Mouse (Mus musculus) embryonic fibroblast, embryonic 13.5 days (primary cell): ENCODE data around the gene Ttll3. TPM values are rescaled to one million over a fixed set of nuclear protein-coding genes. Genes with fewer than 3 reads are reported as not detected.

Source experiments
- H3K27ac ChIP-seq: 2 replicates; pipeline ENCODE4 v1.5.1; 2012; ENCODE audit warnings: low read length, control low read depth, inconsistent platforms; ENCODE audit not compliant: insufficient read depth
- H3K4me1 ChIP-seq: 2 replicates; pipeline ENCODE4 v1.6.1; 2011; ENCODE audit warnings: low read length; ENCODE audit not compliant: control insufficient read depth, insufficient read depth
- H3K4me3 ChIP-seq: 2 replicates; pipeline ENCODE4 v1.5.1; 2011; ENCODE audit warnings: mild to moderate bottlenecking, control low read depth, low read length; ENCODE audit not compliant: insufficient read depth
- CTCF ChIP-seq: IDR thresholded peaks from 2 replicates; pipeline ENCODE4 v1.5.1; 2011; ENCODE audit warnings: mild to moderate bottlenecking, control low read depth, low read length, moderate library complexity, borderline replicate concordance; ENCODE audit not compliant: insufficient read depth
- POLR2A ChIP-seq: IDR thresholded peaks from 2 replicates; pipeline ENCODE4 v1.6.1; 2011; ENCODE audit warnings: low read depth, mild to moderate bottlenecking, control low read depth, low read length, moderate library complexity
- polyA plus RNA-seq: library from polyadenylated mRNA; stranded (reverse); fragments of >200 nt; gene quantifications from 2 replicates; pipeline ENCODE4 v1.2.4, GENCODE M21; 2011; ENCODE audit warnings: low read depth; ENCODE audit not compliant: missing spikeins, insufficient read length

The Ttll3 gene
- polyA plus RNA-seq = 6.6 and 7.7 TPM in 2 replicates

DNA sequence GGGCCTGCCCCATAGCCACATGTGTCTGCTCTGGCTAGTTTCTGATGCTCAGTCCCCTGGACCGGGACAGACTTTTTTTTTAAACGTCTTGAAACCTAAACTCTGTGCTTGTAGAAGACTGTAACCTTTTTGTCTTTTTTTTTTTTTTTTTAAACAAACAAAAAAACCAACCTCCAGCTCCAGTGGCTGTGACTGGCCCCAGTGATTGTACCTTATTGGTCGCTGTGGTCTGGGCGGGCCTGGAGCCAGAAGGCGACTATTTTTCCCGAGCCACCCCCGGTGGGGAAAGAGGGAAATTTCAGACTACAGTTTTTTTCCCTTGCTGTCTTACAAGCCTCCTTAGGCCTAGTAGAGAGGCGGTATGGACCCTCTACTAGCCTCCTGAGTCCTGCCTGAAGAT lies at the start of gene Ttll3:
Ttll3 (plus strand) TSS at position 301 of the 400 bp plus-strand sequence.
- Histone ChIP-seq H3K27ac (no peak within 1 kb of the TSS), H3K4me3 (no peak within 1 kb of the TSS), H3K4me1 (no peaks in the 10 kb centered on the region; the same call in 1 of the 2 replicates)
- TF ChIP-seq POLR2A = no peak
- no peak for TF ChIP-seq CTCF

DNA sequence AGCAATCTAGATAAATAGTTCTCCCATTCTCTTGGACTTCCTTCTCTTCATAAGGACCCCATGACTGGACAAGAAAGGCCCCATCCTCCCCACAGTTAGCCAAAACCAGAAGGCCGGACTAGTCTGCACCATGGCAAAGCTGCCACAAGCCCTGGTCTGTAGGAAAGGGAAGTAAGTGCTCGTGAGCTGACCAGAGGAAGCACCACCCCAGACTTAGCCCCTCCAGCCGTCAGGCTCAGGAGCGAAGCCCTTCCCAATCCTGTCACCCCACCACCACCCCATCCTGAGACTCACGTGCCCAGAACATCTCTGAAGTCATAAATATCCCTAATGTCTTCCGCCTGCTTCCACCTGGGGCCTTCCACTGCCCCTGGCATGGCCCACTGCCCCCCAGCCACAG lies 47.5 kb upstream of the Ttll3 start:
- no peak overlapping the region for H3K27ac ChIP-seq
- TF ChIP-seq POLR2A (no peak), CTCF (no peak)
- H3K4me1 ChIP-seq = peaks cover 10% of the 10 kb centered on the region
- H3K4me3 ChIP-seq = no peak overlapping the region

DNA sequence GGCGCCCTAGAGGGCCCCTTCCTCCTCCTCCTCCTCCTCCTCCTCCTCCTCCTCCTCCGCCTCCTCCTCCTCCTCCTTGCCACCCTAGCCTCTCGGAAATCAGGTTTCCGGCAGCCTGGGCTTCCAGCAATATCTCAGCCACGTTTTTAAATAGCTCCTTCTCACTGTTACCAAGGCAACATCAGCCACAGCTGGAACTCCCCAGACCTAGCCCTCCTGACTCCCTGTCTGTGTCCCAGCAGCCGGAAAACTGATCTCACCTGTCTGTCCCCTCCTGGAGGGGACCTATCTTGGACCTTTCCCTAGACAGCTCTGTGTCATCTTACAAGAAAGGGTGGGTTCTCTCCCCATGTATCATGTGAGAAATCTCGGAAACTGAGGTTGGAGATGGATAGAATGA lies 46.8 kb upstream of the Ttll3 start:
- TF ChIP-seq POLR2A (no peak), CTCF (no peak)
- Histone ChIP-seq H3K27ac (no peak overlapping the region), H3K4me1 (peaks cover 10% of the 10 kb centered on the region), H3K4me3 (peak overlapping the region; percentile 58)

DNA sequence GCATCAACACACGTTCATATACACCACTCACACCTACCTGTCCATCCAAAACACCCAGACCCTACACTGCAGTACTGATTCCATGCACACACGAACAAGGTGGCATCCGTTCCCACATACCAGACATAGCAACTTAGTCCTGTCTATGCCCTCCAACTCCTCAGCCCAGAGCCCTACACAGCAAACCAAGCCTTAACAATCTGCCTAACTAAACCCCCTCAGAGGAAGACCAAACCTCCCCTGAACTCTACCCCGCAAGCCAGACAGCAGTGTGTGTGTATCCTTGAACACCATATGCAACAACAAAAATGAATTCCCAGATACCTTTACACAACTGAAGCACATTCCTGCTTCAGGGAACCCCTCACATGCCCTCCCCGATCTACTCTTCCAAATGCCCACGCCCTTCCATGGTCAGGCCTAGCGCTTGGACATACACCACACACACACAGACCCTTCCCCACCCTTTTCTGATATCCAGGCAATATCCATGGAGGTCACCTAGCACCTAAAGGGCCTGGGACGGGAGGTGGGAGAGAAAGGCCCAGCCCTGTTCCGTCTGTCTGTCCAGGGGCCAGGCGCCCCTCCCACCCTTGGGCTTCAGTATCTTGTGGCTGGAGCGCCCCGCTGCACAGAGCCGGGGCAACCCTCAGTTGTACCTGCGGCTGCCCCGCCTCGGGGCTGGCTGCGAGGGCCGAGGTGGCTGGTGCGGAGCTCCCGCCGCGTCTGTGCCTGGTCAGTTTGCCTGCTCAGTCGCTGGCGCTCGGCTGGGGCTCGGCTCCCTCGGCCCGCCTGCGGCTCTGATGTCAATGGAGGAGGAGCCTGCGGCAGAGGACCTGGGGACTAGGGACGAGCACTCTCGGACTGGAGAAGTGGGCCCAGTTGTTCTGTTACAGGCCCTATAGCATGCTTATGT lies 45.6 kb upstream of the Ttll3 start, which contains the start of gene Camk1:
Camk1 (minus strand) TSS at position 808 of the 916 bp plus-strand sequence.
- TF ChIP-seq CTCF (no peak), POLR2A (peak; percentile 92)
- Histone ChIP-seq H3K4me3 (peak within 1 kb of the TSS; percentile 58), H3K27ac (no peak within 1 kb of the TSS), H3K4me1 (peaks cover 10% of the 10 kb centered on the region)

DNA sequence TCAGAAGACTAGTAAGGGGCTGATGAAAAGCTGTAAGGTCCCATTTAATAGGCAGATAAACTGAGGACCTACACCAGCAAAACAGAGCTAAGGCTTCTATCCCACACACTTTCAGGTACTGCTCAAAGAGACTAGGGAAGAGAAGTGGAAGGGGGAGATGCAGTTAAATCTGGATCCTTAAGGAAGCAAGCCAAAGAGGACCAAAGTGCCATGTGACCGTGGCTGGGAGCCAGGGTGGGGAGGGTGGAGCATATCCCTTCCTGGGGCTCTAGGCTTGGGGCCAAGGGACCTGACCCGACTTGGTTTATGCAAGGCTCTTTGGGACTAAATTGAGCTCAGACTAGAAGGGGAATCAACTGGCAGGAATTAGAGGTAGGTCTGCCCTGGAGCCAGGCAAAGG lies 44.7 kb upstream of the Ttll3 start:
- no peak for TF ChIP-seq CTCF
- no peak for TF ChIP-seq POLR2A

DNA sequence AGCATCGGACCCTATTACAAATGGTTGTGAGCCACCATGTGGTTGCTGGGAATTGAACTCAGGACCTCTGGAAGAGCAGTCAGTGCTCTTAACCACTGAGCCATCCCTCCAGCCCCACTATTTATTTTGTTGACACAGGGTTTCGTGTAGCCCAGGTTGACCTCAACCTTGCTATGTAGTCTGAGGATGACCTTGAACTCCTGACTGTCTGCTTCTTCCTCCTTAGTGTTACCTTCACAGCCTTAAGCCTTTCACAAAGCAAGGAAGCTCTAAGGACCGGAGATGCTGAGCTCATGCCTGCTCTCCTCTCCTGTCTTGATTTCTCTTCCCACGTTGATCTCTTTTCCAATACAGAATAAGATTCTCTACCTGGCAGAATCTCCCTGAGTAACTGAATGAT lies 42.2 kb upstream of the Ttll3 start:
- no peak overlapping the region for H3K27ac ChIP-seq
- H3K4me1 ChIP-seq = peaks cover 10% of the 10 kb centered on the region
- TF ChIP-seq POLR2A (no peak), CTCF (no peak)
- no peak overlapping the region for H3K4me3 ChIP-seq

More for the DNA sequence above, 44.7 kb upstream of the Ttll3 start:
- H3K4me3 ChIP-seq = no peak overlapping the region
- no peak overlapping the region for H3K27ac ChIP-seq
- peaks cover 10% of the 10 kb centered on the region for H3K4me1 ChIP-seq

DNA sequence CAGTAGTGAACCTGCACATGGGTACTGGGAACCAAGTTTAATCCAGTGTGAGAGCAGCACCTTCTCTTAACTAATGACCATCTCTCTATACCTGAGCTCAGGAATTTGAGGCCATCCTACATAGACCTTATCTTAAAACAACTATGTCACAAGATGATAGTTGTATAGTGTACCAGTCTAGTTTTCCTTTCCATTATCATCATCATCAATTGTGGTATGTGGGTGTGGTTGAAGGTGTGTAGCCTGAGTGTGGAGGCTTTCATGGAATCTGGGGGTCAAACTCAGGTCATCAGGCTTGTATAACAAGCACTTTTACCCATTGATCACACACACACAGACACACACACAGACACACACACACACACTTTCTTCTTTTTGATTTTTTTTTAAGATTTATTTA lies 38.5 kb upstream of the Ttll3 start:
- H3K4me3 ChIP-seq = no peak overlapping the region
- TF ChIP-seq POLR2A = no peak
- no peak for TF ChIP-seq CTCF
- H3K27ac ChIP-seq = no peak overlapping the region
- H3K4me1 ChIP-seq = no peaks in the 10 kb centered on the region

DNA sequence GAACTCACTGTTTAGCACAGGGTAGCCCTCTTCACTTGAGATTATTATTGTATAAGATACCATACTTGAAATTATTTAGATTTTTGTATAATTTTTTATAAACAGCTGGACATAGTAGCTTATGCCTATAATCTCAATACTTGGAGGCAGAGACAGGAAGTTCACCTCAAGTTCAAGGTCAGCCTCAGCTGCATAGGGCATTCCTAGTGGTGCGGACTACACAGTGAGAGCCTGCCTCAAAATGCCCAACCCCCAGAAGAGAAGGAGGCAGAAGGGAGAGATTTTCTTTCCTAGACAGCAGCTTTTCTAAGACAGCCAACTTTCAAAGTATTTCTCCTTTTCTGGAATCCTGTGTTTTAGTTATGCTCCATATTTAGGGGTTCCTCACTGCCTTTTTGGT lies 37.9 kb upstream of the Ttll3 start:
- no peaks in the 10 kb centered on the region for H3K4me1 ChIP-seq
- TF ChIP-seq POLR2A (no peak), CTCF (no peak)
- H3K4me3 ChIP-seq = no peak overlapping the region
- no peak overlapping the region for H3K27ac ChIP-seq

GRCm38 (mm10) chr6:113351653-113352052 lies 37.4 kb upstream of the Ttll3 start:
- Histone ChIP-seq H3K4me1 (no peaks in the 10 kb centered on the region), H3K27ac (no peak overlapping the region), H3K4me3 (no peak overlapping the region)
- TF ChIP-seq CTCF (no peak), POLR2A (no peak)

- no peak for TF ChIP-seq POLR2A
- no peak for TF ChIP-seq CTCF
- H3K4me1 ChIP-seq = no peaks in the 10 kb centered on the region
- no peak overlapping the region for H3K4me3 ChIP-seq
- no peak overlapping the region for H3K27ac ChIP-seq
Measured at GRCm38 (mm10) chr6:113352820-113353219, 36.2 kb upstream of the Ttll3 start.
